Mouse (Mus musculus) cerebellum, adult 8-10 months (tissue): ENCODE measurements around the gene Vgf.

ENCODE experiments used
- DNase-seq: peaks from one replicate; pipeline ENCODE4 v3.0.0; 2022

Gene Vgf

GRCm38 (mm10) chr5:137026092-137026491, at the start of gene Vgf:
Gene Vgf (plus strand): TSS chr5:137026392.
- no peak for DNase-seq

- no peak for DNase-seq
Measured at GRCm38 (mm10) chr5:136977769-136978168, 48.4 kb upstream of the Vgf start.

GRCm38 (mm10) chr5:136979762-136980161, 46.4 kb upstream of the Vgf start:
- DNase-seq: no peak

- DNase-seq: no peak
Measured at GRCm38 (mm10) chr5:136980974-136981373, 45.2 kb upstream of the Vgf start.

- peak; percentile 42 for DNase-seq
Measured at GRCm38 (mm10) chr5:136982338-136982930, 43.8 kb upstream of the Vgf start.

GRCm38 (mm10) chr5:136984828-136985227, 41.4 kb upstream of the Vgf start:
- DNase-seq: no peak

- peak; percentile 95 for DNase-seq
Measured at GRCm38 (mm10) chr5:136986695-136987137, 39.5 kb upstream of the Vgf start, which contains the start of gene Plod3. Gene Plod3 (plus strand): TSS chr5:136987019.

- DNase-seq: peak; percentile 83
Measured at GRCm38 (mm10) chr5:136987138-136987933, 38.9 kb upstream of the Vgf start.

- no peak for DNase-seq
Measured at GRCm38 (mm10) chr5:136987934-136988271, 38.3 kb upstream of the Vgf start, which contains the start of gene Znhit1. Gene Znhit1 (minus strand): TSS chr5:136988021.

GRCm38 (mm10) chr5:136988420-136988819, 37.8 kb upstream of the Vgf start:
- DNase-seq: no peak

GRCm38 (mm10) chr5:136989801-136990200, 36.4 kb upstream of the Vgf start:
- no peak for DNase-seq

GRCm38 (mm10) chr5:136999449-136999848, 26.7 kb upstream of the Vgf start:
- DNase-seq: no peak

- no peak for DNase-seq
Measured at GRCm38 (mm10) chr5:137000612-137001011, 25.6 kb upstream of the Vgf start.

- DNase-seq: no peak
Measured at GRCm38 (mm10) chr5:137007276-137007675, 18.9 kb upstream of the Vgf start.

GRCm38 (mm10) chr5:137009988-137010387, 16.2 kb upstream of the Vgf start:
- no peak for DNase-seq

GRCm38 (mm10) chr5:137012401-137012950, 13.7 kb upstream of the Vgf start:
- DNase-seq: no peak

GRCm38 (mm10) chr5:137015913-137016312, 10.3 kb upstream of the Vgf start:
- no peak for DNase-seq

- DNase-seq: no peak
Measured at GRCm38 (mm10) chr5:137024318-137024717, 1.9 kb upstream of the Vgf start.

- peak; percentile 78 for DNase-seq
Measured at GRCm38 (mm10) chr5:137025132-137025531, 1.1 kb upstream of the Vgf start.

- no peak for DNase-seq
Measured at GRCm38 (mm10) chr5:137028561-137029272, 2.5 kb downstream of the Vgf start.

GRCm38 (mm10) chr5:137029273-137029585, 3.0 kb downstream of the Vgf start:
- DNase-seq: no peak

- peak; percentile 94 for DNase-seq
Measured at GRCm38 (mm10) chr5:137029643-137030415, 3.6 kb downstream of the Vgf start.

- no peak for DNase-seq
Measured at GRCm38 (mm10) chr5:137030416-137030810, 4.2 kb downstream of the Vgf start.
